Mouse (Mus musculus) left cerebral cortex, postnatal 4 days (tissue): ENCODE data around the gene Lrpap1. TPM values are rescaled to one million over a fixed set of nuclear protein-coding genes. Genes with fewer than 3 reads are reported as not detected.
A peak's percentile ranks its signal among the peaks of the same experiment; 100 is the strongest.

Experiments used
- DNase-seq: peaks from one replicate; pipeline ENCODE4 v3.0.0-alpha.2; 2022
- intact Hi-C: fragments of 180-260 bp; cut with DNase I; formaldehyde crosslinking; loops from one replicate; pipeline ENCODE4 v1.15.1; 2025
- total RNA-seq, 2 experiments: library from RNA; stranded (reverse); gene quantifications; 2 replicates each; pipeline ENCODE4 v1.2.3; 2021

Gene Lrpap1
- total RNA-seq, 2 experiments from 2014 or later = 73.4 to 83.3 TPM

- no peak for DNase-seq
- intact Hi-C loops = no loop called here
Measured at GRCm38 (mm10) chr5:35060098-35060497, 45.5 kb downstream of the Lrpap1 start.

- intact Hi-C loops = loop anchor here (5.0 kb wide), 1 partner anchor 289 kb away; no protein-coding TSS in a partner anchor
Measured at GRCm38 (mm10) chr5:35058216-35058615, 47.4 kb downstream of the Lrpap1 start.

GRCm38 (mm10) chr5:35057582-35057981, 48.0 kb downstream of the Lrpap1 start:
- no peak for DNase-seq
- intact Hi-C loops = loop anchor here (5.0 kb wide), 1 partner anchor 290 kb away; no protein-coding TSS in a partner anchor

More at GRCm38 (mm10) chr5:35058216-35058615, 47.4 kb downstream of the Lrpap1 start:
- DNase-seq = no peak

GRCm38 (mm10) chr5:35056604-35057432, 48.7 kb downstream of the Lrpap1 start, which contains the start of gene Dok7:
Gene Dok7 (plus strand): TSS chr5:35056766.
- intact Hi-C loops = loop anchor here (5.0 kb wide), 1 partner anchor 290 kb away; no protein-coding TSS in a partner anchor
- DNase-seq = peak; percentile 69

- DNase-seq = peak; percentile 85
- intact Hi-C loops = loop anchor here (5.0 kb wide), 1 partner anchor 292 kb away; no protein-coding TSS in a partner anchor
Measured at GRCm38 (mm10) chr5:35055076-35055475, 50.5 kb downstream of the Lrpap1 start.

GRCm38 (mm10) chr5:35054628-35055027, 50.9 kb downstream of the Lrpap1 start:
- intact Hi-C loops = loop anchor here (5.0 kb wide), 1 partner anchor 293 kb away; no protein-coding TSS in a partner anchor
- DNase-seq = no peak

GRCm38 (mm10) chr5:35050541-35050940, 55.0 kb downstream of the Lrpap1 start:
- DNase-seq = no peak
- intact Hi-C loops = no loop called here

GRCm38 (mm10) chr5:35043110-35043451, 62.5 kb downstream of the Lrpap1 start:
- DNase-seq = peak; percentile 85
- intact Hi-C loops = loop anchor here (10.0 kb wide), 1 partner anchor 358 kb away; no protein-coding TSS in a partner anchor

GRCm38 (mm10) chr5:35042431-35043109, 63.0 kb downstream of the Lrpap1 start:
- DNase-seq = no peak
- intact Hi-C loops = loop anchor here (10.0 kb wide), 1 partner anchor 358 kb away; no protein-coding TSS in a partner anchor

Other genes starting within 250 kb of the Lrpap1 start
- gene Msantd1, start 197.8 kb downstream of the Lrpap1 start, total RNA-seq = 10 to 100 TPM; 19.8 to 21.1 TPM
- gene Rgs12, start 156.3 kb downstream of the Lrpap1 start, total RNA-seq = 10 to 100 TPM; 62.9 TPM
- 1 to 10 TPM in 1 of 2 experiments, under 1 TPM in 1; 0.95 to 1.7 TPM for gene Hgfac, start 64.3 kb downstream of the Lrpap1 start, total RNA-seq
- 10 to 100 TPM in 1 of 2 experiments, 1 to 10 TPM in 1; 9.4 to 10.3 TPM for gene Dok7, start 49.0 kb downstream of the Lrpap1 start, total RNA-seq
- 1 to 10 TPM; 6.4 to 7.8 TPM for gene Adra2c, start 172.6 kb upstream of the Lrpap1 start, total RNA-seq